Mouse (Mus musculus) central nervous system, embryonic 18 days (tissue): ENCODE measurements around the gene Gstm2. TPM values are rescaled to one million over a fixed set of nuclear protein-coding genes. Genes with fewer than 3 reads are reported as not detected.

Experiments used
- polyA plus RNA-seq: library from polyadenylated mRNA; depleted of rRNA; stranded (reverse); fragments of >200 nt; gene quantifications from 2 replicates; pipeline ENCODE4 v1.2.3, GENCODE M21; 2012; rRNA removed

Gstm2 gene
- polyA plus RNA-seq, result 6.8 and 8.2 TPM in 2 replicates

DNA sequence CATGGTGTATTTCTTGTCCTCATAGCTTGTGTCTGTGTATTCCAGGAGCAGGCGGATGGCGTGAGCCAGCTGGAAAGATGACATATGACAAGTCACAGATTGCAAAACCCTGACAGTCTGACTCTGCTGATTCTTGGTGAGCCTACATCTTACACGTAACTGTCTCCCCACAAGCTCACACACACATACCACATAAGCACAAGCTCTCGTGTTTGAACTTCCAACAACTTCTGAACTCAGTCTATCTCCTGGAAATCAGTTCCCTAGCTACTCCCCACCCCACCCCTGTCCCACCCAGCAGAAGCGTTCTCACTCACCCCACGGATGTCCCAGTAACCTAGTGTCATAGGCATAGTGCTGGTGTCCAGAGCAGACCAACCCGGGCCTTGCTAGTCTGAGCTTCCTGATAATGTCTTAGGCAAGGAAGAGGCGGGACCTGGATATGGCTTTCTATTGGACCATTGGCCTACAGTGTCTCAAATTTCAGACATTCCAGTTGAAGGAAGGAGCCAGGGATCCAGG, at the start of gene Gstm2:
TSS of gene Gstm2 (minus strand) at position 413 of the 522 bp plus-strand sequence.

DNA sequence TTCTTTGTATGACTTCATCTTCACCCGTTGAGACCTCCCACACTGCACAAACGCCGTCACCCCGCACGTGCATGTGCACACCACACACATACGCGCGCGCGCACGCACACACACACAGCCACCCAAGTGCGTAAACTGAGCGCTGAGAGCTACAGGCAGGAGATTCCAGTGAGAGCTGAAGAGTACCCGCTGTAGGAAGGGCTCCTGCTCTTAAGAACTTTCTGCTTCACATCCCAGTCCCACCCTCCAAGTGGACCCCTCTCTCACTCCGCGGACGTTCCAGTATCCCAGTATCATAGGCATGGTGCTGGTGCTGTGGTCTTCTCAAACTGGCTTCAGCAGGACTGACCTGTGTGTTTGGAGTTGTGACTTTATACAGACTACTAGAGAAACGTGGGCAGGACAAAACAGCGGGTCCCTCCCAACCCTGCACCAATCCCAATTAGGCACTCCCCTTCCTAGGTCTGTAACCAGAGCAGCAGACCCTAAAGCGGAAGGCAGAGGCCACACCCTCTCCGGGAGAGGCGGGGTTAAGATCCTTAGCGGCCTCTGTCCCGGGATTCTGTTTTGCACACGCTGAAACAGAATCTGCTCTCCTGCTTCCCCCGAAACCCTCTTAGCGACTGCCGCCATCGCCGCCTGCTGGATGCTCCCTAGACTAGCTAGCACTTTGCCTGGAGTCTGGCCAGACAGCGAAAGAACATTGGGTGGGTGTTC, 31.4 kb upstream of the Gstm2 start, which contains the start of gene Gstm1:
TSS of gene Gstm1 (minus strand) at position 501 of the 717 bp plus-strand sequence.

DNA sequence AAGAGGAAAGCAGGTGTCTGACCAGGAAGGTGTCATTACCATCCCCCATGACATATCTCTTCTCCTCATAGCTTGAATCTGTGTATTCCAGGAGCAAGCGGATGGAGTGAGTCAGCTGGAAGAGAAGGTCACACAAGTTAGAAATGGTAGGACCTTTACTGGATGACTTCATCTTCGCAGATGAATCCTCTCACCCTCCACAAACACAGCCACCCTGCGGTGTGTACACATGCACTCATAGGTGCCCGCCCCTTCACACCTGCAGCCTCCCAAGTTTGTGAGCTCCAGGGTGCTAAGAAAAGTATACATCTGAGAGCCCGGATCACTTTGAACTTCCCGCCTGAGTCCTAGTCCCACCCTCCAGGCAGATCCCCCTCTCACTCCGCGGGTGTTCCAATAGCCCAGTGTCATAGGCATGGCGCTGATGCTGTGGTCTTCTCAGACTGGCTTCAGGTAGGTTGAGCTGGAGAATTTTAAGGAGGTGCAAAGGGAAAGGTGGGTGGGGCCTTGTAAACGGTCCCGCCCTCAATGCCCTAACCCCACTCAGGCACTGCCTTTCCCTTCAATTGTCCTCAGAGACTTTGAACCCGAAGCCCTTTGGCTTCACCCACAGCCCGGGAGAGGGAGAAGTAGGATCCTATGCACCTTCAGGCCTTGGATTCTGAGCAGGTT, 17.4 kb downstream of the Gstm2 start, which contains the start of gene Gstm3:
TSS of gene Gstm3 (minus strand) at position 560 of the 672 bp plus-strand sequence.

DNA sequence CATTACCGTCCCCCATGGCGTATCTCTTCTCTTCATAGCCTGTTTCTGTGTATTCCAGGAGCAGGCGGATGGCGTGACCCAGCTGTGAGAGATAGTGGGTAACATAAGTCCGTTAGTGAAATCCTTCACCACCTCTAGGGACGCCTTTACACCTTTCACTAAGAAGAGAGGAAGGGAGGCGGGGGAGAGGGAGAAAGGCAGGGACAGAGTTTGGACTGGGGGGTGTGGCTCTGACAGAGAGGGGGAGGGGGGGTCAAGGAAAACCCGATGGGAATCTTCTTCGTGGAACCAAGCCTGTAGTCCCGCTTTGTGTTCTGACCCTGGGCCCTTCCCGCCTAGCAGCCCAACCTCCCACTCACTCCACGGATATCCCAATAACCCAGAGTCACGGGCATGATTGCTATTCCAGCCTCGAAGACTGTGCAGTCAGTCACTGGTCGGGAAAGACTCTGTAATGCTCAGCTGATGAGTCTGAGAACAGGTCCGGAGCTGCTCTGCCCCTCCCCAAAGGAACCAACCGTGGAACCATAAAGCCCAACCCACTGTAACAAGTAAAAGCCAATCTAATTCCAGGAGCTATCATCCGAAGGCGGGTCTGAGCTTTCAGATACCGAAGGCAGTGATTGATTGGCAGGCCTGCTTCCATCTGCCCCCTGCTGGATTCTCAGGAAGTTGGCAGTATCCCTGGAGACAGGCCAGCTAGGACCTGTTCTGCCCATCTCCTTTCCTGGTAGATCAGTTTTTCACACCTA, 42.8 kb downstream of the Gstm2 start, which contains the start of gene Gstm6:
TSS of gene Gstm6 (minus strand) at position 511 of the 752 bp plus-strand sequence.

Other genes starting within 250 kb of the Gstm2 start
- 7.5 and 8.0 TPM in 2 replicates for gene Csf1, start 226.0 kb downstream of the Gstm2 start, polyA plus RNA-seq
- 0.03 TPM in 1 of 2 replicates, not detected in the other for gene Eps8l3, start 109.2 kb downstream of the Gstm2 start, polyA plus RNA-seq
- gene Gstm5, start 90.6 kb downstream of the Gstm2 start, polyA plus RNA-seq, result 158 and 185 TPM in 2 replicates
- 40.9 and 45.0 TPM in 2 replicates for gene Gstm7, start 54.6 kb downstream of the Gstm2 start, polyA plus RNA-seq
- 10.0 and 10.6 TPM in 2 replicates for gene Gstm6, start 42.7 kb downstream of the Gstm2 start, polyA plus RNA-seq
- not detected in 2 replicates for gene Gstm3, start 17.2 kb downstream of the Gstm2 start, polyA plus RNA-seq
- 86.3 and 90.3 TPM in 2 replicates for gene Gstm1, start 31.5 kb upstream of the Gstm2 start, polyA plus RNA-seq
- 17.0 and 18.1 TPM in 2 replicates for gene Gstm4, start 58.4 kb upstream of the Gstm2 start, polyA plus RNA-seq
- gene Ampd2, start 100.2 kb upstream of the Gstm2 start, polyA plus RNA-seq, result 90.2 and 99.8 TPM in 2 replicates
- gene Gnat2, start 106.3 kb upstream of the Gstm2 start, polyA plus RNA-seq, result 0.10 and 0.20 TPM in 2 replicates
- 79.9 and 83.6 TPM in 2 replicates for gene Gnai3, start 159.7 kb upstream of the Gstm2 start, polyA plus RNA-seq
- 5.2 TPM in 2 replicates for gene Gpr61, start 168.4 kb upstream of the Gstm2 start, polyA plus RNA-seq
- 19.0 and 19.8 TPM in 2 replicates for gene Amigo1, start 199.9 kb upstream of the Gstm2 start, polyA plus RNA-seq
- gene Cyb561d1, start 214.8 kb upstream of the Gstm2 start, polyA plus RNA-seq, result 6.6 and 6.9 TPM in 2 replicates
- 36.4 and 37.2 TPM in 2 replicates for gene Atxn7l2, start 224.5 kb upstream of the Gstm2 start, polyA plus RNA-seq
- gene Sypl2, start 240.2 kb upstream of the Gstm2 start, polyA plus RNA-seq, result 1.0 and 2.5 TPM in 2 replicates